Mouse (Mus musculus) lung, postnatal 10 days (tissue): ENCODE data around the gene Apaf1.
A peak's percentile ranks its signal among the peaks of the same experiment; 100 is the strongest.

Experiments used
- DNase-seq: peaks from one replicate; pipeline ENCODE4 v3.0.0; 2021

Apaf1 gene

GRCm38 (mm10) chr10:91080540-91080939, 2.0 kb downstream of the Apaf1 start:
- no peak for DNase-seq

GRCm38 (mm10) chr10:91076667-91077066, 5.9 kb downstream of the Apaf1 start:
- DNase-seq, result no peak

GRCm38 (mm10) chr10:91073345-91073744, 9.2 kb downstream of the Apaf1 start:
- peak; percentile 45 for DNase-seq

- no peak for DNase-seq
These were observed 10.8 kb downstream of the Apaf1 start for GRCm38 (mm10) chr10:91071768-91072167.

GRCm38 (mm10) chr10:91062355-91062754, 20.2 kb downstream of the Apaf1 start:
- no peak for DNase-seq

GRCm38 (mm10) chr10:91060742-91061141, 21.8 kb downstream of the Apaf1 start:
- DNase-seq, result no peak

- DNase-seq, result no peak
These were observed 29.8 kb downstream of the Apaf1 start for GRCm38 (mm10) chr10:91052734-91053133.

GRCm38 (mm10) chr10:91051156-91051555, 31.4 kb downstream of the Apaf1 start:
- no peak for DNase-seq

- DNase-seq, result no peak
These were observed 32.9 kb downstream of the Apaf1 start for GRCm38 (mm10) chr10:91049696-91050095.

- DNase-seq, result peak; percentile 49
These were observed 48.6 kb downstream of the Apaf1 start for GRCm38 (mm10) chr10:91033942-91034341.

GRCm38 (mm10) chr10:91032399-91032798, 50.2 kb downstream of the Apaf1 start:
- DNase-seq, result peak; percentile 81

GRCm38 (mm10) chr10:91031176-91031575, 51.4 kb downstream of the Apaf1 start:
- DNase-seq, result no peak

GRCm38 (mm10) chr10:91029002-91029539, 53.5 kb downstream of the Apaf1 start:
- no peak for DNase-seq

- DNase-seq, result no peak
These were observed 54.6 kb downstream of the Apaf1 start for GRCm38 (mm10) chr10:91027964-91028363.

GRCm38 (mm10) chr10:91027468-91027867, 55.1 kb downstream of the Apaf1 start:
- DNase-seq, result no peak

- no peak for DNase-seq
These were observed 76.6 kb downstream of the Apaf1 start for GRCm38 (mm10) chr10:91005858-91006538.

- DNase-seq, result peak; percentile 31
These were observed 81.1 kb downstream of the Apaf1 start for GRCm38 (mm10) chr10:91001421-91001820.

- no peak for DNase-seq
These were observed 82.7 kb downstream of the Apaf1 start for GRCm38 (mm10) chr10:90999899-91000298.

- no peak for DNase-seq
These were observed 88.7 kb downstream of the Apaf1 start for GRCm38 (mm10) chr10:90993869-90994268.

- DNase-seq, result no peak
These were observed 90.3 kb downstream of the Apaf1 start for GRCm38 (mm10) chr10:90992237-90992636.

GRCm38 (mm10) chr10:90990340-90990739, 92.2 kb downstream of the Apaf1 start:
- DNase-seq, result no peak

GRCm38 (mm10) chr10:90983046-90983445, 99.5 kb downstream of the Apaf1 start:
- DNase-seq, result no peak

- DNase-seq, result no peak
These were observed 100.8 kb downstream of the Apaf1 start for GRCm38 (mm10) chr10:90981811-90982210.

- DNase-seq, result no peak
These were observed 108.1 kb downstream of the Apaf1 start for GRCm38 (mm10) chr10:90974491-90974890.

GRCm38 (mm10) chr10:90974084-90974483, 108.5 kb downstream of the Apaf1 start:
- DNase-seq, result no peak
